Mouse (Mus musculus): ENCODE results near the gene Furin. TPM values are rescaled to one million over a fixed set of nuclear protein-coding genes. Genes with fewer than 3 reads are reported as not detected.
A peak's percentile ranks its signal among the peaks of the same experiment; 100 is the strongest.

Gene Furin
- total and polyA plus RNA-seq, 3 experiments, result 1.5 to 20.9 (median 13.5) TPM

GRCm38 (mm10) chr7:80387633-80388543 lies 17.3 kb downstream of the Furin start, which contains the start of gene Fes:
Fes (minus strand) TSS chr7:80387946.
- H3K36me3 ChIP-seq (replicated peaks in 1 of 2; ENCODE audit: control insufficient read depth in 1 of 2, insufficient read depth in 1 of 2, low read length in 1 of 2), result peaks cover 43 to 60% of the 10 kb centered on the region in 2 experiments
- peak; percentile 47 for DNase-seq (ENCODE audit: extremely low read depth)
- peaks cover 3 to 28% of the 10 kb centered on the region in 2 experiments; a peak in 3 of 4 replicates for H3K4me1 ChIP-seq (ENCODE audit: control insufficient read depth in 1 of 2, insufficient read depth in 2 of 2)
- no peaks in the 10 kb centered on the region for H3K79me2 ChIP-seq (replicated peaks; ENCODE audit: control insufficient read depth, extremely low read depth, insufficient read depth, poor library complexity, severe bottlenecking)
- no peaks in the 10 kb centered on the region for H3K27me3 ChIP-seq (replicated peaks)
- H3K4me3 ChIP-seq (replicated peaks in 1 of 3; ENCODE audit: low read depth in 2 of 3, low read length in 2 of 3, poor library complexity in 1 of 3), result peak within 1 kb of the TSS; percentile 47 to 57 (median 47)
- peak within 1 kb of the TSS; percentile 68 for H3K4me2 ChIP-seq (ENCODE audit: insufficient read depth, low read depth, poor library complexity, severe bottlenecking)
- peak within 1 kb of the TSS; percentile 37 for H3K9ac ChIP-seq (ENCODE audit: insufficient read depth, low read depth)
- in situ Hi-C loops (cut with MboI; ENCODE audit: low pct_ligation_motif_present, low pct_unique_long_range_greater_than_20kb, low sequenced_read_pairs), result loop anchor here (5.0 to 25.0 kb wide), 2 partner anchors 194 to 449 kb away; partner anchors contain the start of gene Iqgap1
- no peak; the same call in 1 of the 2 replicates for TF ChIP-seq EP300 (IDR thresholded peaks at IDR 0.05; ENCODE audit: low read length)
- no peak for TF ChIP-seq KAT2A (IDR thresholded peaks at IDR 0.05; ENCODE audit: insufficient replicate concordance, low read length)
- TF ChIP-seq MYC (IDR thresholded peaks at IDR 0.05; ENCODE audit: low read depth, low read length), result no peak
- TF ChIP-seq IRF4 (IDR thresholded peaks at IDR 0.05; ENCODE audit: low read depth, low read length), result peak; percentile 67; the same call in 1 of the 2 replicates
- no peak for TF ChIP-seq JUND (conservative IDR thresholded peaks at IDR 0.05; ENCODE audit: low read depth, low read length)
- TF ChIP-seq UBTF (IDR thresholded peaks at IDR 0.05; ENCODE audit: low read depth, low read length), result no peak
- no peak for TF ChIP-seq ZMIZ1 (IDR thresholded peaks at IDR 0.05; ENCODE audit: low read depth, low read length)
- no peak for TF ChIP-seq ZC3H11A (IDR thresholded peaks at IDR 0.05; ENCODE audit: low read depth, low read length)
- no peak for TF ChIP-seq MAX (IDR thresholded peaks at IDR 0.05; ENCODE audit: low read length)
- no peak for TF ChIP-seq JUN (IDR thresholded peaks at IDR 0.05; ENCODE audit: insufficient read depth, low read depth, low read length)
- peak; percentile 50; the same call in 1 of the 2 replicates for TF ChIP-seq ELF1 (IDR thresholded peaks at IDR 0.05; ENCODE audit: low read depth, low read length)
- TF ChIP-seq MAZ (IDR thresholded peaks at IDR 0.05; ENCODE audit: low read depth, low read length), result no peak; the same call in 1 of the 2 replicates
- no peak for TF ChIP-seq ZKSCAN1 (IDR thresholded peaks at IDR 0.05; ENCODE audit: borderline replicate concordance, low read depth, low read length)
- no peak for TF ChIP-seq USF1 (IDR thresholded peaks at IDR 0.05; ENCODE audit: low read depth, low read length)
- TF ChIP-seq MAFK (IDR thresholded peaks at IDR 0.05; ENCODE audit: insufficient replicate concordance, low read length), result no peak
- TF ChIP-seq HCFC1 (IDR thresholded peaks at IDR 0.05; ENCODE audit: low read depth, low read length), result 0 out of 2 replicates have a peak, but pooled peaks have one; percentile 18
- no peak for TF ChIP-seq E2F4 (IDR thresholded peaks at IDR 0.05; ENCODE audit: insufficient replicate concordance, low read depth, low read length)
- no peak for TF ChIP-seq MXI1 (IDR thresholded peaks at IDR 0.05; ENCODE audit: low read depth, low read length)
- TF ChIP-seq ZNF384 (IDR thresholded peaks at IDR 0.05; ENCODE audit: low read depth, low read length), result no peak
- TF ChIP-seq TCF12 (IDR thresholded peaks at IDR 0.05; ENCODE audit: low read depth, low read length), result no peak
- no peak for TF ChIP-seq NRF1 (IDR thresholded peaks at IDR 0.05; ENCODE audit: low read depth, low read length)
- TF ChIP-seq USF2 (conservative IDR thresholded peaks at IDR 0.05; ENCODE audit: low read depth, low read length), result no peak
- TF ChIP-seq GABPA (IDR thresholded peaks at IDR 0.05; ENCODE audit: insufficient replicate concordance, low read depth, low read length), result no peak
- TF ChIP-seq PAX5 (IDR thresholded peaks at IDR 0.05; ENCODE audit: low read length), result no peak
- TF ChIP-seq BHLHE40 (IDR thresholded peaks at IDR 0.05; ENCODE audit: low read depth, low read length), result no peak
- TF ChIP-seq CTCF (conservative IDR thresholded peaks at IDR 0.05 in 1 of 2, IDR thresholded peaks at IDR 0.05 in 1 of 2; ENCODE audit: low read depth in 2 of 2, low read length in 2 of 2), result no peak
- no peak for TF ChIP-seq ETS1 (conservative IDR thresholded peaks at IDR 0.05; ENCODE audit: low read depth, low read length)
- TF ChIP-seq TBP (conservative IDR thresholded peaks at IDR 0.05; ENCODE audit: low read depth, low read length), result no peak
- 0 out of 2 replicates have a peak, but pooled peaks have one; percentile 41 for TF ChIP-seq NELFE (IDR thresholded peaks at IDR 0.05; ENCODE audit: low read depth, low read length)
- TF ChIP-seq MEF2A (IDR thresholded peaks at IDR 0.05; ENCODE audit: borderline replicate concordance, low read depth, low read length), result no peak
- no peak for TF ChIP-seq CHD2 (IDR thresholded peaks at IDR 0.05; ENCODE audit: low read length)
- TF ChIP-seq POLR2A (IDR thresholded peaks at IDR 0.05; ENCODE audit: low read depth, low read length), result peak; percentile 34; the same call in 1 of the 2 replicates
- no peak for TF ChIP-seq RCOR1 (conservative IDR thresholded peaks at IDR 0.05; ENCODE audit: low read depth, low read length)
- TF ChIP-seq POLR2AphosphoS2 (IDR thresholded peaks at IDR 0.05; ENCODE audit: low read depth, low read length), result no peak
- no peak for TF ChIP-seq CHD1 (IDR thresholded peaks at IDR 0.05; ENCODE audit: low read depth, low read length)
- TF ChIP-seq SIN3A (IDR thresholded peaks at IDR 0.05; ENCODE audit: low read length), result no peak; the same call in 1 of the 2 replicates
- no peak for TF ChIP-seq SMC3 (IDR thresholded peaks at IDR 0.05; ENCODE audit: low read depth, low read length)
- no peak; the same call in 1 of the 2 replicates for TF ChIP-seq RAD21 (IDR thresholded peaks at IDR 0.05; ENCODE audit: low read depth, low read length)
- no peaks in the 10 kb centered on the region for H3K9me3 ChIP-seq (replicated peaks; ENCODE audit: low read length)
- dilution Hi-C loops (cut with MboI; ENCODE audit: extremely low pct_ligation_motif_present, extremely low pct_unique_long_range_greater_than_20kb, low sequenced_read_pairs), result loop anchor here (25.0 kb wide), 1 partner anchor 174 kb away; no protein-coding TSS in a partner anchor
- H3K27ac ChIP-seq (ENCODE audit: insufficient read depth, low read depth), result peak within 1 kb of the TSS; percentile 46
